Mouse (Mus musculus): ENCODE results near the gene Trpc1. TPM values are rescaled to one million over a fixed set of nuclear protein-coding genes. Genes with fewer than 3 reads are reported as not detected.

Trpc1 gene
- polyA plus RNA-seq, 1 experiment from 2014 or later = 0.55 TPM

GRCm38 (mm10) chr9:95695023-95695422, 55.2 kb downstream of the Trpc1 start:
- no peak for ATAC-seq (ENCODE audit: insufficient read depth)
- Histone ChIP-seq H3K9ac (no peak overlapping the region), H3K27ac (replicated peaks) (no peak overlapping the region), H3K9me3 (replicated peaks) (no peaks in the 10 kb centered on the region), H3K4me3 (replicated peaks) (no peak overlapping the region), H3K36me3 (replicated peaks) (no peaks in the 10 kb centered on the region), H3K4me1 (replicated peaks) (no peaks in the 10 kb centered on the region), H3K27me3 (no peaks in the 10 kb centered on the region), H3K4me2 (no peak overlapping the region)
- 68% methylated on average over 15 of the region's 15 CpGs for WGBS (ENCODE audit: insufficient replicate concordance)

GRCm38 (mm10) chr9:95694526-95694925, 55.6 kb downstream of the Trpc1 start:
- no peak for ATAC-seq (ENCODE audit: insufficient read depth)
- no peak overlapping the region for H3K9ac ChIP-seq
- H3K4me1 ChIP-seq (replicated peaks) = no peaks in the 10 kb centered on the region
- no peaks in the 10 kb centered on the region for H3K27me3 ChIP-seq
- no peaks in the 10 kb centered on the region for H3K9me3 ChIP-seq (replicated peaks)
- H3K4me2 ChIP-seq = no peak overlapping the region
- no peaks in the 10 kb centered on the region for H3K36me3 ChIP-seq (replicated peaks)
- H3K4me3 ChIP-seq (replicated peaks) = no peak overlapping the region
- no peak overlapping the region for H3K27ac ChIP-seq (replicated peaks)
- WGBS (ENCODE audit: insufficient replicate concordance) = 52% methylated on average over 12 of the region's 12 CpGs

GRCm38 (mm10) chr9:95693528-95694100, 56.6 kb downstream of the Trpc1 start:
- Histone ChIP-seq H3K36me3 (replicated peaks) (no peaks in the 10 kb centered on the region), H3K27ac (replicated peaks) (no peak overlapping the region), H3K9ac (no peak overlapping the region), H3K4me2 (no peak overlapping the region), H3K9me3 (replicated peaks) (no peaks in the 10 kb centered on the region), H3K4me1 (replicated peaks) (no peaks in the 10 kb centered on the region), H3K4me3 (replicated peaks) (no peak overlapping the region), H3K27me3 (no peaks in the 10 kb centered on the region)
- no peak for ATAC-seq (ENCODE audit: insufficient read depth)
- 57% methylated on average over 11 of the region's 11 CpGs for WGBS (ENCODE audit: insufficient replicate concordance)

GRCm38 (mm10) chr9:95692823-95693222, 57.4 kb downstream of the Trpc1 start:
- H3K27me3 ChIP-seq = no peaks in the 10 kb centered on the region
- no peak overlapping the region for H3K4me2 ChIP-seq
- H3K36me3 ChIP-seq (replicated peaks) = no peaks in the 10 kb centered on the region
- no peaks in the 10 kb centered on the region for H3K4me1 ChIP-seq (replicated peaks)
- WGBS (ENCODE audit: insufficient replicate concordance) = 66% methylated on average over 8 of the region's 8 CpGs
- H3K4me3 ChIP-seq (replicated peaks) = no peak overlapping the region
- H3K27ac ChIP-seq (replicated peaks) = no peak overlapping the region
- no peak for ATAC-seq (ENCODE audit: insufficient read depth)
- no peaks in the 10 kb centered on the region for H3K9me3 ChIP-seq (replicated peaks)
- no peak overlapping the region for H3K9ac ChIP-seq

GRCm38 (mm10) chr9:95688064-95688463, 62.1 kb downstream of the Trpc1 start:
- no peaks in the 10 kb centered on the region for H3K27me3 ChIP-seq
- 39% methylated on average over 3 of the region's 3 CpGs for WGBS (ENCODE audit: insufficient replicate concordance)
- no peaks in the 10 kb centered on the region for H3K9me3 ChIP-seq (replicated peaks)
- no peak overlapping the region for H3K27ac ChIP-seq (replicated peaks)
- no peaks in the 10 kb centered on the region for H3K4me1 ChIP-seq (replicated peaks)
- no peak overlapping the region for H3K4me3 ChIP-seq (replicated peaks)
- ATAC-seq (ENCODE audit: insufficient read depth) = no peak
- H3K36me3 ChIP-seq (replicated peaks) = no peaks in the 10 kb centered on the region
- H3K4me2 ChIP-seq = no peak overlapping the region
- no peak overlapping the region for H3K9ac ChIP-seq

GRCm38 (mm10) chr9:95685660-95686440, 64.3 kb downstream of the Trpc1 start:
- 63% methylated on average over 11 of the region's 11 CpGs for WGBS (ENCODE audit: insufficient replicate concordance)

GRCm38 (mm10) chr9:95680691-95681090, 69.5 kb downstream of the Trpc1 start:
- no peaks in the 10 kb centered on the region for H3K36me3 ChIP-seq (replicated peaks)
- no peak overlapping the region for H3K9ac ChIP-seq
- no peak overlapping the region for H3K4me3 ChIP-seq (replicated peaks)
- H3K4me1 ChIP-seq (replicated peaks) = no peaks in the 10 kb centered on the region
- no peak overlapping the region for H3K27ac ChIP-seq (replicated peaks)
- WGBS (ENCODE audit: insufficient replicate concordance) = 73% methylated on average over 11 of the region's 11 CpGs
- no peak for ATAC-seq (ENCODE audit: insufficient read depth)
- no peaks in the 10 kb centered on the region for H3K27me3 ChIP-seq
- H3K9me3 ChIP-seq (replicated peaks) = 0 out of 2 replicates have a peak, but pooled peaks cover 3% of the 10 kb centered on the region
- no peak overlapping the region for H3K4me2 ChIP-seq

More at GRCm38 (mm10) chr9:95685660-95686440, 64.3 kb downstream of the Trpc1 start:
- Histone ChIP-seq H3K9ac (no peak overlapping the region), H3K36me3 (replicated peaks) (no peaks in the 10 kb centered on the region), H3K9me3 (replicated peaks) (no peaks in the 10 kb centered on the region), H3K27me3 (no peaks in the 10 kb centered on the region), H3K4me2 (no peak overlapping the region), H3K4me3 (replicated peaks) (no peak overlapping the region), H3K27ac (replicated peaks) (no peak overlapping the region), H3K4me1 (replicated peaks) (no peaks in the 10 kb centered on the region)
- ATAC-seq (ENCODE audit: insufficient read depth) = no peak

GRCm38 (mm10) chr9:95679966-95680365, 70.2 kb downstream of the Trpc1 start:
- Histone ChIP-seq H3K4me1 (replicated peaks) (no peaks in the 10 kb centered on the region), H3K27ac (replicated peaks) (no peak overlapping the region), H3K4me2 (no peak overlapping the region), H3K9me3 (replicated peaks) (0 out of 2 replicates have a peak, but pooled peaks cover 3% of the 10 kb centered on the region), H3K36me3 (replicated peaks) (no peaks in the 10 kb centered on the region), H3K4me3 (replicated peaks) (no peak overlapping the region), H3K9ac (no peak overlapping the region), H3K27me3 (no peaks in the 10 kb centered on the region)
- WGBS (ENCODE audit: insufficient replicate concordance) = 70% methylated on average over 7 of the region's 7 CpGs
- no peak for ATAC-seq (ENCODE audit: insufficient read depth)

- H3K4me3 ChIP-seq (replicated peaks) = no peak overlapping the region
- no peak overlapping the region for H3K27ac ChIP-seq (replicated peaks)
- 87% methylated on average over 4 of the region's 4 CpGs for WGBS (ENCODE audit: insufficient replicate concordance)
- H3K36me3 ChIP-seq (replicated peaks) = no peaks in the 10 kb centered on the region; the same call in 1 of the 2 replicates
- no peak overlapping the region for H3K4me2 ChIP-seq
- no peak overlapping the region for H3K9ac ChIP-seq
- no peaks in the 10 kb centered on the region for H3K4me1 ChIP-seq (replicated peaks)
- H3K9me3 ChIP-seq (replicated peaks) = 0 out of 2 replicates have a peak, but pooled peaks cover 3% of the 10 kb centered on the region
- no peak for ATAC-seq (ENCODE audit: insufficient read depth)
- H3K27me3 ChIP-seq = no peaks in the 10 kb centered on the region
Observed at GRCm38 (mm10) chr9:95676021-95676420, 74.2 kb downstream of the Trpc1 start.

GRCm38 (mm10) chr9:95675064-95675699, 75.0 kb downstream of the Trpc1 start:
- no peak overlapping the region; the same call in 1 of the 2 replicates for H3K4me2 ChIP-seq
- H3K36me3 ChIP-seq (replicated peaks) = no peaks in the 10 kb centered on the region; the same call in 1 of the 2 replicates
- ATAC-seq (ENCODE audit: insufficient read depth) = no peak
- H3K4me3 ChIP-seq (replicated peaks) = no peak overlapping the region
- H3K27ac ChIP-seq (replicated peaks) = no peak overlapping the region
- no peaks in the 10 kb centered on the region for H3K4me1 ChIP-seq (replicated peaks)
- no peaks in the 10 kb centered on the region for H3K27me3 ChIP-seq
- WGBS (ENCODE audit: insufficient replicate concordance) = 63% methylated on average over 9 of the region's 9 CpGs
- no peak overlapping the region for H3K9ac ChIP-seq
- H3K9me3 ChIP-seq (replicated peaks) = 0 out of 2 replicates have a peak, but pooled peaks cover 3% of the 10 kb centered on the region

GRCm38 (mm10) chr9:95672760-95673159, 77.4 kb downstream of the Trpc1 start:
- WGBS (ENCODE audit: insufficient replicate concordance) = 62% methylated on average over 6 of the region's 6 CpGs

More at GRCm38 (mm10) chr9:95672760-95673159, 77.4 kb downstream of the Trpc1 start:
- H3K4me1 ChIP-seq (replicated peaks) = no peaks in the 10 kb centered on the region
- H3K27ac ChIP-seq (replicated peaks) = no peak overlapping the region
- H3K4me3 ChIP-seq (replicated peaks) = no peak overlapping the region
- no peak overlapping the region for H3K4me2 ChIP-seq
- H3K36me3 ChIP-seq (replicated peaks) = no peaks in the 10 kb centered on the region; the same call in 1 of the 2 replicates
- no peak for ATAC-seq (ENCODE audit: insufficient read depth)
- H3K27me3 ChIP-seq = no peaks in the 10 kb centered on the region
- 0 out of 2 replicates have a peak, but pooled peaks cover 3% of the 10 kb centered on the region for H3K9me3 ChIP-seq (replicated peaks)
- no peak overlapping the region for H3K9ac ChIP-seq
